Mouse (Mus musculus): ENCODE data around the gene Nucks1.
A peak's percentile ranks its signal among the peaks of the same experiment; 100 is the strongest.

The Nucks1 gene

DNA sequence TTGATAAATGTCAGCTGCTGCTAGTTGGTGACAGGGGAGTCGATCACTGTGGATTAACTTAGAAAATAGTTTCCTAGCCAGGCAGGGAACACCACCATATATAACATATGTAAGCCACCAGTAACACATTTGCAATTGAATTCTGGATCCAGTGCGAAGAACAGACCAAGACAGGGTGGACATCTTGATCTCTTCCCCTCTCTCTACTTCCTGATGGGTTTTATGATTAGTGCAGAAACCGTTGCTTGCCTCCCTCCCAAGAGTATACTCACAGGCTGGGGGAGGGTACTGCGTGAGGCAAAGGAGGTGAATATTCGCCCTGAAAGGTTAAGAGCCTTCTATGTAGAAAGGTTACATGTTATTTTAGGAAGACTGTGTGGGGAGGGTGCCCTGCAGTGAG is 55.5 kb downstream of the Nucks1 start:
- DNase-seq (ENCODE audit: low spot score in 2 of 2): no peak

DNA sequence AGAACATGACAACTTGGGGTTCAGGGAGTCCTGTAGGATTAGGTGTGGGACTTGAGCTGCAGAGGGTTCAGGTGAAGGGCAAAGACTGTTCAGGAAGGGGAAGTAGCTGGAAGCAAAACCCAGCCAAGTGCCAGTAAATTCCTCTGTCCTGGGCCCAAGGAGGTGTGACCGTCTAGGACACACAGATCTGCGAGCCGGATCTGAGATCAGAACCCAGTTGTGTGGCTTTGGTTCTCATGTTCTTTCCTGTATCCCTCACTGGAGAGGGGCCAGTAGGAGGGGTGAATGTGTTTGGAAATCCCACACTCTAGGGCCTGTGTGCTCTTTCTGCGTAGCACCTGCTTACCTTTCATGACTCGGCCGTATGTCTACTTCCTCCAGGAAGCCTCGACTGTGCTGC is 57.0 kb downstream of the Nucks1 start:
- DNase-seq (ENCODE audit: low spot score in 2 of 2): no peak

DNA sequence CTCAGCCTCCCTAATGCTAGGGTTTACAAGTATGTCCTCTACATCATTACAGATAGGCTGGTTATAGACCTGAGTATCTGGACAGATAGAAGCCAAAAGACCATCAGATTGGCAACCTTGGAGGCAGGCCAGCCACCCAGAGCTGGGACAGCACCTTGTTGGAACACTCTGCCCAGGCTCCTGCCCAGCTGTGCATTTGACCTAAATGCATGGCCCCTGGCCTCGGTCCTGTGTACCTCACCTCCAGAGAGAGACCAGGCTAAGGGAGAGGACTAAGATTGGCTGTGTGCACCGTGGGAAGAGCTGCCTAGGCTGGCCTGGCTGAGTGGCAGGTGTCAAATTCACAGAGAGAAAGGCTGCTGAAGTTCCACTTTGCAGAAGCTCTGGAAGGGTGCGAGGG is 58.2 kb downstream of the Nucks1 start:
- no peak for DNase-seq (ENCODE audit: low spot score in 2 of 2)

DNA sequence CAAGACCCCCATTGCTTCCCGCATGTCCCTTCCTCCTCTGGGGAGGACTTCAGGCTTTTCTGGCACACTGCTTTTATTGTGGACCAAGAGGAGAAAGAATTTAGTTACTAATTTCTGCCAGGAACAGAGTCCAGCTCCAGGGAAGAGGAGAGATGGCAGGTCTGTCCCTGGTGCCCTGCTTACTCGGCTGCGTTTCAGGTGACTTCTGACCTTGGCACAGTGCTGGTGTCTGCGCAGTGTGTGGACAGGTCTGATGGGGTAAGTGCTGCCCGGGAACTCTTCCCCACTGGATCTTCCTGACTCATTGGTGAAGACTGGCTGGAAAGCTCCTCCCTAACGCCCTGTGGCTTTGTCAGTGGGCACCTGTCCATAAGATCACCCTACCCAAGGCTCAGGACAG is 58.6 kb downstream of the Nucks1 start:
- no peak for DNase-seq (ENCODE audit: low spot score in 2 of 2)

DNA sequence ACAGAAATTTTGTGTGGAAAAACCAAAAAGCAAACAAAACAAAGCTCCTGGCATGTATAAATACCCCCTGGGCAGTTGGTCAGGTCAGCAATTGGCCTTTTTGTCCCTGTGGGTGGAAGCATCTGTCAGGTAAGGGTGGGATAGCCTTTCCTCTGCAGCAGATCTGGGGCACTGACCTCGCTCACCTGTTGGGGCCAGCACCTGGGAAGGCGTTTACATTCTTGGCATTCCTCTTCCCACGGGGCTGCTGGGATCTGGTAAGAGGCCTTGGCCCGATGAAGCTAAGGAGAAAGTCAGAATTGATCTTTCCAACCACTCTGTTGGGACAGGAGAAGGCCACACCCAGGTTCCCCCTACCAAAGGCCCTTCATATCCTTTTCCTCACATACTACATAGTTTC is 59.5 kb downstream of the Nucks1 start:
- no peak for DNase-seq (ENCODE audit: low spot score in 2 of 2)

DNA sequence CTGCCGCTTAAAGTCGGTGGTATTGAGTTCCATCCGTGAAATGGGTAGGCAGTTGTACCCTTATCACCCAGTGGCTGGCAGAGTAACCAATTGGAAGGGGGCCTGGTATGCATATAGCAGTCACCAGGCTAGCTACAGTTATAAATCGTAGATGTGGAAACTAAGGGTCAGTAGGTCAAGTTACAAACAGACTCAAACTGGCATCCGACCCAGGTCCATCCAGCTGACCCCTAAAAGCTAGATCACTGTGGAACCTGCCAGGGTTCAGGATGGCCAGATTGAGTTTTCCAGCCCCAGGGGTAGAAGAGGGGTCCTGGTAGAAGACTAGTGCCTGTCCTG is 60.0 kb downstream of the Nucks1 start:
- no peak for DNase-seq (ENCODE audit: low spot score in 2 of 2)

DNA sequence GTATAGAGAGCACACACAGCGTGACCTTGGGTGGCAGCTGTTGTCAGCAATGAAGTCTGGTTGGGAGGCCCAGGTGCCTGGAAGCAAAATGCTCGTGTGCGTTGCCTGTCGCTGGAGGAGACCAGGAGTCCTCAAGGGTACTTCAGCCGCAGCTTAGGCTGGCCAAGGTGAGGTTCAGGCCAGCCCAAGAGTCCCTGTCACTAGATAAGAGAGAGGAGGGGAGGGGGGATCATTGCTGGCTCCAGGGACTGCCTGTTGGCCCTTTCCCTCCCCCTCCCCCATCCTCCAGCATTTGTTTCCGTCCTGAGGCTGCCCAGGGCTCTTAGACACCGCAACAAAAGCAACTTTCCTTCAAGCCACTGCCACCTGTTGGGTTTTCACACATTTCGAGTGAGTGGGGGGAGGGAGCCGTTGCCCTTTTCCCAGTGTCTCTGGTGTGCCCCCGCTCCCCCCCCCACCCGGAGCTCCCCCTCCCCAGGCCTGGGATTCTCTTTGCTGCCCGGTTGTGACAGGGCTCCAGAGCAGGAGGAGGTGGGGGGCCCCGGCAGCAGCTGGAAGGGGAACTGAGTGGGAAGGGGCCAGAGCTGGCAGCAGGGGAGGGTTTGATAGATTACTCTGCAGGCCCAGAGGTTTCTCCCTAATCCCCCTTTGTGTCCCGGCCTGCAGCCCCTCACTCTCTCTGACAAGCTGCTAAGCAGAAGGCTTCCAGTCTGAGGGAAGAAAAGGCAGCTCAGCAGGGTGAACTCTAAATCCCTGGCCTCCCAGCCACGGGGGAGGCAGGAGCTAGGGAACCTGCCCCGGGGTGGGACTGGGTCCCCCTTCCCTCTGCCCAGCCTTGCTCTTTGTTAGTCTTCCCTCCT is 60.6 kb downstream of the Nucks1 start:
- DNase-seq (ENCODE audit: low spot score in 2 of 2): no peak

DNA sequence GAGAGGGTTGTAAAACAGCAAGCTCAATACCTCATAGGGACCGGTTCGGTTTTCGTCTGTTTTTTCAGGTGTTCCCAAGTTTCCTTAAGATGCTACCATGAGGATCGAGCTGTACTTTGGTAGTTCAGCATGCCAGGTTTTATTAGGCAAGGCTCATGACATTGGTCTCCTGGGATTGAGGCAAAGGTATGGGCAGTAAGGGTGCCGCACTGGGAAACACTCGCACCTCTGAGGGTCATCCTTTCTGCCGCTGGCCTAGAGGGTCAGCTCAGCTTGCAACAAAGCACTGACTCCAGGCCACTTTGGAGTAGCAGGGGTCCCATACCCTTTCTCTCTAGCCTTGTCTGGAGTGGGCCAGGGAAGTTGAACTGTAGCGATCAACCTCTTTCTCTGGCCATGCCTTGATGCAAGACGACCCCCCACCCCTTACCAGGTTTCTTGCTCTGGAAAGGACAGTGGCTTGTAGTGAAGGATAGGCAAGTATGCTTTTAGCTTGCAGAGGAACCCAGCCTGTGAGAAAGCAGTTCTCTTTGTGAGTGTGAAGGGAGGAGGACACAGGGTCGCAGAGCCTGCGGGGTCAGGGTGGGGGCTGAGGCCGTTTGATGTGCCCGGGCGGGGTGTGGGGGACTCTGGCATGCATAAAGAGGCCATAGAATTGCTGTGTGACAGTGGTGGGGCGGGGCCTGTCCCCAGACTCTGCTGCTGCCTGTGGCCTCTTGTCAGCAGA is 61.6 kb downstream of the Nucks1 start:
- DNase-seq (ENCODE audit: low spot score in 2 of 2): no peak

DNA sequence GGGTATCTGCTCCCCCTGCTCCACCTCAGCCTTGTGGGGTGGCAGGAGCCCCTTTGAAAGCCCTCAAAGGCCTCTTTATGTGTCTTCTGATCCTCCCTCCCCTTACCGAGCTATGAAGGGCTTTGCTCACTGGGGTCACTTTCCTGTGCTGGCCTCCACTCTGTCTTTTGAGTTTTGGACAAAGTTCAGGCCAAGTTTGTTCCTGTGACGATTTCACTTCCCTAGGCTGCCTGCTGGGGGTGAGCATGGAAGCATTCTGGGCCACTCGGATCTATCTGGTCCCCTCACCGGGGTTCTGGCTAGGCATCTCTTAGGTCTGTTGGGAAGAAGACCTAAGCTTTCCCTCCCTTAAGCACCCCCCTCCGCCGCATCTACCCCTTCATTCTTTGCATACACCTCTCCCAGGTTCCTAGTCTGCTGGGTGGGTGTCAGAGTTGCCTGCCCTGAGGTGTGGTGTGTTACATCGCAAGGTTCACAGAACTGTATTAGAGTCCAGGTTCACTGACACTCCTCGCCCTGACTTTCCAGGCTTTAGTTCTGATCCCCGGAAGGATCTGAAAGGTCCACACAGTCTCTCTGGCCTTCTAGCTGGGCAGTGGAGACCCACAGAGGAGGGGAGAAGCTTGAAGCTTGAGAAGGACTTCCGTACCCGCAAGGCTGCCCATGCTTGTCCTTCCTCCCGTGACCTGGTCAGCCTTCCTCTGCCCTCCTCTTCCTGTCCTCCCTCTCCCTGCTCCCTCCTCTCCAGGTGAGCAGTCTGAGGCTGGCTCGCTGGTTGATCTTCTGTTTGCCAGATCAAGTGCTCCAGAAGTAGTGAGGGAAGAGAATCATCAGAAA is 62.4 kb downstream of the Nucks1 start:
- DNase-seq (ENCODE audit: low spot score in 2 of 2): no peak

DNA sequence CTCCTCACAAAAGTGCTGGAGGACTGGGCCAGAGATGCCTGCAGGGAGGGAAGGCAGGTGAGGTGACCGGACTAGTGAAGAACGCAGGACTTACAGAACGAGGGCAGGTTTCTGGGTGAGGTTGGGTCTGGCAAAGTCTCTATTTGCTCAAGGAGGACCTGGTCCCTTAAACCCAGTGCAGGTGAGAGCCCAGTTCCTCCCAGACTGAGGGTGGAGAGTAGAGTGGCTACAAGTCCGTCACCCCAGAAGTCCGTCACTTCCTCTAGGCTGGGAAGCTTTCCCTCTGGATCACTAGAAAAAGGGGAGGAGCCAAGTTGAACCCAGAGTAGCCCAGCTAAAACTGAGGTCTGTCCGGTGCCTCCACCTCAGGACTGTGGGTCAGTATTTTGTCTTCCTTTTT is 63.7 kb downstream of the Nucks1 start:
- DNase-seq (ENCODE audit: low spot score in 2 of 2): no peak

DNA sequence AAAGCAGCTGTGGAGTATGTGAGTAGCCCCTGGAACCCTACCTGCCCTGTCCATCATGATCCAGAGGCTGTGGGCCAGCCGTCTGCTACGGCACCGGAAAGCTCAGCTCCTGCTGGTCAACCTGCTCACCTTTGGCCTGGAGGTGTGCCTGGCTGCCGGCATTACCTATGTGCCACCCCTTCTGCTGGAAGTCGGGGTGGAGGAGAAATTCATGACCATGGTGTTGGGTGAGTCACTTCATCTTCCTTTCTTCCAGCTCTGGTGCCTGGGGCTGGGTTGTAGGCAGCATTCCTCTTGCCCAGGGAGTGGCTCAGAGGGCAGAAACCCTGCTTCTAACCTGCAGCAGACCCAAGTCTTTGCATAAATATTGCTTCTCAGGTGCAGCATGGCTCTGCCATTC is 66.6 kb downstream of the Nucks1 start:
- no peak for DNase-seq (ENCODE audit: low spot score in 2 of 2)

DNA sequence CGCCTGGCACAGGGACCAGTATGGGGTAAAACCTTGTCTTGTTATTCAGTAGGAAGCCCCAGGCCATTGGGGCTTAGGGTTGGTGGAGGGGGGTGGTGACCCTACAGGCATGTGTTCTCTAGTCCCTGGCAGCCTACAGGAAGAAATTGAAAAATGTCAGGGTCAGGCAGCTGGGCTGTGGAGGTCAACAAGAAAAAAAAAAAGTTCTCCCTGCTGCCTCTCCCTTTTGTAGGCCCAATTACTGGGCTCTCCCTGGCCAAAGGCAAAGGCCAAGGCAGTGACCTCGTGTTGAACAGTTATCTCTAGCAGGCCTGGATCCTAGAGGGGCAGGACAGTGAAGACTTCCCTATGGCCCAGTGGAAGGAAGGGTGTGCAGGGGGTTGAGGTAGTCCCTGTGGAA is 70.1 kb downstream of the Nucks1 start:
- DNase-seq (ENCODE audit: low spot score in 2 of 2): no peak

DNA sequence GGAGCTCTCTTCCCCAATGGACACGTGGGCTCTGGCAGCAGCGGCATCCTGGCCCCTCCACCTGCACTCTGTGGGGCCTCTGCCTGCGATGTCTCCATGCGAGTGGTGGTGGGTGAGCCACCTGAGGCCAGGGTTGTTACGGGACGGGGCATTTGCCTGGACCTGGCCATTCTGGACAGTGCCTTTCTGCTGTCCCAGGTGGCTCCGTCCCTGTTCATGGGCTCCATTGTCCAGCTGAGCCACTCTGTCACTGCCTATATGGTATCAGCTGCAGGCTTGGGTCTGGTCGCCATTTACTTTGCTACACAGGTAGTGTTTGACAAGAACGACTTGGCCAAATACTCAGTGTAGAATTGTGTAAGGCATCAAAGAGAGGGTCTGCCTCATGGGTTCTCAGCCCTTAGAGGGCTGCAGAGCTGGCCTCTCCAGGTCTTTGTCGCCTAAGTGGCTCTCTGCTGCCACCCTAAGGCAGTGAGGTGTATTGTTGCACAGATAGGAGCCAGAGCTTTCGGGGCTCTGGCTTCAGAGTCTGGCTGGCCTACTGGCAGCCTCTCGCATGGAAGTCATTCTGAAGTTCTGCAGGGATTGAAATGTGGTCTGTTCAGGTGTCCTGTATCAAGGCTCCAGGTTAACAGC is 71.2 kb downstream of the Nucks1 start:
- peak; percentile 59 to 75 for DNase-seq (ENCODE audit: low spot score in 2 of 2)

DNA sequence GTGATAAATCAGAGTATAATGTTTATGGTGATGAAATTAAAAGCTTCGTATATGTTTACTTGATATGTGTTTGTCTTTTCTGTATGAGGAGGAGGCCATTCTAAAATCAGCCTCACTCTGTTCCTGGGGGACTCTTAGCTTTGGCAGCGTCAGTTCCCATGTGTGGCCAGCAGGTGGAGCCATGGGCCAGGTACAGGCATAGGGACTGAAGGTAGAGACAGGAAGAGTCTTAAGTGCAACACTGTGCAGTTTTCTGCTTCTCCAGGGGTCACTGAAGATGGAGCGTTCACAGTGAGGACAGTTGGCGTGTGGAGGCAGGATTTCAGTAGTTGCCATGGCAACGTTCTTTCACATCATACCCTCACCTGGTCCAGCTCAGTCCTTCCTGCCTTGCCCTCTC is 72.6 kb downstream of the Nucks1 start:
- DNase-seq (ENCODE audit: low spot score in 2 of 2): peak; percentile 75 to 86

DNA sequence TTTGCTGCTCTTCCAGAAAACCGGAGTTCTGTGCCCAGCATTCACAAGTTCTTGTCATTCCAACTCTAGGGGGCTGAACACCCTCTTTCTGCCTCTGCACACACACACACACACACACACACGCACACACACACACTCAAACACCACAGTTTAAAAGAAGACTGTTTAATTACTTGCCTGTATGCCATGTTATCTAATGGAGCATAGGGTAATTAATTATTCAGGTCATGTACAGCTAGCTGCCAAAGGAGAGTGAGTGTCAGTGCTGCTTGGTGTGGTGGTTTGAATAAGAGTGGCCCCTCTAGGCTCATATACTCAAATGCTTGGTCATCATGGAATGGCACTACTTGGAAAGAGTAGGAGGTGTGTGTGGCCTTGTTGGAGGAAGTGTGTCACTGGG is 73.5 kb downstream of the Nucks1 start:
- no peak for DNase-seq (ENCODE audit: low spot score in 2 of 2)
